Mouse (Mus musculus) MEL (cell line): Measurements from ENCODE around the gene Tmem203. TPM values are rescaled to one million over a fixed set of nuclear protein-coding genes. Genes with fewer than 3 reads are reported as not detected.

Source experiments
- DNase-seq: peaks from one replicate; pipeline ENCODE4 v3.0.0; 2011; ENCODE audit warnings: low read depth, low spot score
- H3K27ac ChIP-seq: 2 replicates; pipeline ENCODE4 v1.5.1; 2012; ENCODE audit warnings: low read depth, mild to moderate bottlenecking, control low read depth, low read length, moderate library complexity; ENCODE audit not compliant: control insufficient read depth
- H3K27me3 ChIP-seq, 2 experiments: fragments of 150-350 bp in 1 of 2; sonication (generic) in 1 of 2; 2 replicates each; pipeline ENCODE4 v1.6.1; 2012; ENCODE audit warnings: low read length in 2 of 2, mild to moderate bottlenecking in 2 of 2, improper control_type of control experiment in 1 of 2, moderate library complexity in 1 of 2; ENCODE audit not compliant: insufficient read depth in 2 of 2, control insufficient read depth in 1 of 2
- H3K36me3 ChIP-seq, 2 experiments: 2 replicates each; pipeline ENCODE4 v1.6.1; 2012 to 2014; ENCODE audit warnings: low read length in 2 of 2, improper control_type of control experiment in 1 of 2, inconsistent platforms in 1 of 2, mild to moderate bottlenecking in 1 of 2; ENCODE audit not compliant: insufficient read depth in 2 of 2, control insufficient read depth in 1 of 2
- H3K4me1 ChIP-seq, 2 experiments: fragments of 150-350 bp in 1 of 2; sonication (generic) in 1 of 2; 2 replicates each; pipeline ENCODE4 v1.6.1; 2012; ENCODE audit warnings: low read length in 2 of 2, improper control_type of control experiment in 1 of 2, mild to moderate bottlenecking in 1 of 2; ENCODE audit not compliant: insufficient read depth in 2 of 2, control insufficient read depth in 1 of 2
- H3K4me3 ChIP-seq, 2 experiments: fragments of 150-350 bp in 1 of 2; sonication (generic) in 1 of 2; 2 replicates each; pipeline ENCODE4 v1.5.1; 2012; ENCODE audit warnings: low read depth in 2 of 2, low read length in 2 of 2, mild to moderate bottlenecking in 2 of 2, moderate library complexity in 2 of 2, control low read depth in 1 of 2, improper control_type of control experiment in 1 of 2; ENCODE audit not compliant: control insufficient read depth in 1 of 2, insufficient read depth in 1 of 2
- H3K79me2 ChIP-seq: 2 replicates; pipeline ENCODE4 v1.6.1; 2012; ENCODE audit warnings: mild to moderate bottlenecking, low read length, moderate library complexity; ENCODE audit not compliant: control insufficient read depth, poor library complexity, insufficient read depth
- H3K9ac ChIP-seq: 2 replicates; pipeline ENCODE4 v1.6.1; 2012; ENCODE audit warnings: low read depth, mild to moderate bottlenecking, control low read depth, low read length, moderate library complexity; ENCODE audit not compliant: control insufficient read depth, poor library complexity, severe bottlenecking
- H3K9me3 ChIP-seq: fragments of 150-350 bp; sonication (generic); replicated peaks from 2 replicates; pipeline ENCODE4 v1.6.1; 2012; ENCODE audit warnings: mild to moderate bottlenecking, low read length, improper control_type of control experiment, moderate library complexity; ENCODE audit not compliant: insufficient read depth
- BHLHE40 ChIP-seq: IDR thresholded peaks from 2 replicates; pipeline ENCODE4 v1.6.1; 2012; ENCODE audit warnings: low read depth, mild to moderate bottlenecking, inconsistent platforms, low read length, improper control_type of control experiment, borderline replicate concordance
- CHD1 ChIP-seq: IDR thresholded peaks from 2 replicates; pipeline ENCODE4 v1.6.1; 2012; ENCODE audit warnings: low read depth, mild to moderate bottlenecking, inconsistent platforms, low read length, improper control_type of control experiment
- CHD2 ChIP-seq: IDR thresholded peaks from 2 replicates; pipeline ENCODE4 v1.6.1; 2011; ENCODE audit warnings: low read length, improper control_type of control experiment
- E2F4 ChIP-seq: IDR thresholded peaks from 2 replicates; pipeline ENCODE4 v1.6.1; 2011; ENCODE audit warnings: low read depth, low read length, improper control_type of control experiment, borderline replicate concordance
- ELF1 ChIP-seq: IDR thresholded peaks from 2 replicates; pipeline ENCODE4 v1.6.1; 2014; ENCODE audit warnings: low read depth, mild to moderate bottlenecking, inconsistent platforms, low read length, improper control_type of control experiment, moderate library complexity
- EP300 ChIP-seq, 2 experiments: IDR thresholded peaks; 2 replicates each; pipeline ENCODE4 v1.6.1; 2011; ENCODE audit warnings: improper control_type of control experiment in 2 of 2, low read length in 2 of 2, low read depth in 1 of 2, mild to moderate bottlenecking in 1 of 2
- ETS1 ChIP-seq: IDR thresholded peaks from 2 replicates; pipeline ENCODE4 v1.6.1; 2012; ENCODE audit warnings: low read depth, mild to moderate bottlenecking, inconsistent platforms, low read length, improper control_type of control experiment, moderate library complexity
- GABPA ChIP-seq: IDR thresholded peaks from 2 replicates; pipeline ENCODE4 v1.6.1; 2012; ENCODE audit warnings: low read depth, mild to moderate bottlenecking, inconsistent platforms, low read length, improper control_type of control experiment, moderate library complexity
- GATA1 ChIP-seq: IDR thresholded peaks from 2 replicates; pipeline ENCODE4 v1.6.1; 2011; ENCODE audit warnings: low read depth, low read length, improper control_type of control experiment
- HCFC1 ChIP-seq: IDR thresholded peaks from 2 replicates; pipeline ENCODE4 v1.6.1; 2012; ENCODE audit warnings: low read depth, mild to moderate bottlenecking, inconsistent platforms, low read length, improper control_type of control experiment, moderate library complexity
- JUND ChIP-seq: IDR thresholded peaks from 2 replicates; pipeline ENCODE4 v1.6.1; 2011; ENCODE audit warnings: low read depth, mild to moderate bottlenecking, improper control_type of control experiment, low read length
- KAT2A ChIP-seq: conservative IDR thresholded peaks from 2 replicates; pipeline ENCODE4 v1.6.1; 2012; ENCODE audit warnings: low read depth, low read length, improper control_type of control experiment, inconsistent platforms
- MAFK ChIP-seq: IDR thresholded peaks from 2 replicates; pipeline ENCODE4 v1.6.1; 2011; ENCODE audit warnings: low read depth, mild to moderate bottlenecking, low read length, improper control_type of control experiment, borderline replicate concordance
- MAX ChIP-seq: IDR thresholded peaks from 2 replicates; pipeline ENCODE4 v1.6.1; 2011; ENCODE audit warnings: low read length, improper control_type of control experiment
- MAZ ChIP-seq: IDR thresholded peaks from 2 replicates; pipeline ENCODE4 v1.6.1; 2012; ENCODE audit warnings: low read depth, mild to moderate bottlenecking, inconsistent platforms, low read length, improper control_type of control experiment
- MEF2A ChIP-seq: IDR thresholded peaks from 2 replicates; pipeline ENCODE4 v1.6.1; 2014; ENCODE audit warnings: low read depth, mild to moderate bottlenecking, inconsistent platforms, low read length, improper control_type of control experiment; ENCODE audit not compliant: poor library complexity, insufficient replicate concordance, severe bottlenecking; ENCODE audit errors: extremely low read depth
- MYC ChIP-seq: IDR thresholded peaks from 2 replicates; pipeline ENCODE4 v1.6.1; 2011; ENCODE audit warnings: low read depth, mild to moderate bottlenecking, low read length, improper control_type of control experiment, moderate library complexity
- NELFE ChIP-seq: IDR thresholded peaks from 2 replicates; pipeline ENCODE4 v1.6.1; 2011; ENCODE audit warnings: low read depth, low read length, improper control_type of control experiment
- NRF1 ChIP-seq: IDR thresholded peaks from 2 replicates; pipeline ENCODE4 v1.6.1; 2014; ENCODE audit warnings: low read depth, mild to moderate bottlenecking, inconsistent platforms, low read length, improper control_type of control experiment, moderate library complexity; ENCODE audit not compliant: poor library complexity, insufficient read depth, severe bottlenecking
- POLR2A ChIP-seq, 2 experiments: IDR thresholded peaks; 2 replicates each; pipeline ENCODE4 v1.6.1; 2011 to 2012; ENCODE audit warnings: low read length in 2 of 2, mild to moderate bottlenecking in 2 of 2, control low read depth in 1 of 2, improper control_type of control experiment in 1 of 2, low read depth in 1 of 2, moderate library complexity in 1 of 2; ENCODE audit not compliant: control insufficient read depth in 1 of 2, insufficient read depth in 1 of 2, poor library complexity in 1 of 2
- POLR2AphosphoS2 ChIP-seq: IDR thresholded peaks from 2 replicates; pipeline ENCODE4 v1.6.1; 2011; ENCODE audit warnings: low read length, improper control_type of control experiment
- POLR2AphosphoS5 ChIP-seq: IDR thresholded peaks from 2 replicates; pipeline ENCODE4 v1.6.1; 2012; ENCODE audit warnings: low read depth, borderline replicate concordance, mild to moderate bottlenecking, inconsistent platforms, low read length, moderate library complexity, mixed read lengths
- RAD21 ChIP-seq: IDR thresholded peaks from 2 replicates; pipeline ENCODE4 v1.6.1; 2011; ENCODE audit warnings: mild to moderate bottlenecking, low read depth, low read length, improper control_type of control experiment
- RCOR1 ChIP-seq: IDR thresholded peaks from 2 replicates; pipeline ENCODE4 v1.6.1; 2012; ENCODE audit warnings: low read depth, mild to moderate bottlenecking, inconsistent platforms, low read length, improper control_type of control experiment
- SIN3A ChIP-seq: IDR thresholded peaks from 2 replicates; pipeline ENCODE4 v1.6.1; 2012; ENCODE audit warnings: low read length, improper control_type of control experiment, inconsistent platforms
- SMC3 ChIP-seq: IDR thresholded peaks from 2 replicates; pipeline ENCODE4 v1.6.1; 2011; ENCODE audit warnings: low read depth, low read length, improper control_type of control experiment
- TAL1 ChIP-seq: IDR thresholded peaks from 2 replicates; pipeline ENCODE4 v1.6.1; 2012; ENCODE audit warnings: mild to moderate bottlenecking, inconsistent platforms, low read length, moderate library complexity, mixed read lengths
- TCF12 ChIP-seq: IDR thresholded peaks from 2 replicates; pipeline ENCODE4 v1.6.1; 2014; ENCODE audit warnings: low read depth, mild to moderate bottlenecking, inconsistent platforms, low read length, improper control_type of control experiment, moderate library complexity
- UBTF ChIP-seq: IDR thresholded peaks from 2 replicates; pipeline ENCODE4 v1.6.1; 2012; ENCODE audit warnings: low read depth, mild to moderate bottlenecking, inconsistent platforms, low read length, improper control_type of control experiment, moderate library complexity, borderline replicate concordance; ENCODE audit not compliant: insufficient read depth
- USF1 ChIP-seq: IDR thresholded peaks from 2 replicates; pipeline ENCODE4 v1.6.1; 2014; ENCODE audit warnings: low read depth, mild to moderate bottlenecking, inconsistent platforms, low read length, improper control_type of control experiment, moderate library complexity
- USF2 ChIP-seq, 2 experiments: IDR thresholded peaks; 2 replicates each; pipeline ENCODE4 v1.6.1; 2011 to 2012; ENCODE audit warnings: improper control_type of control experiment in 2 of 2, low read length in 2 of 2, borderline replicate concordance in 1 of 2, inconsistent platforms in 1 of 2, low read depth in 1 of 2, mild to moderate bottlenecking in 1 of 2; ENCODE audit not compliant: insufficient read depth in 1 of 2
- ZKSCAN1 ChIP-seq: IDR thresholded peaks from 2 replicates; pipeline ENCODE4 v1.6.1; 2012; ENCODE audit warnings: low read depth, mild to moderate bottlenecking, inconsistent platforms, low read length, improper control_type of control experiment, moderate library complexity
- ZNF384 ChIP-seq: IDR thresholded peaks from 2 replicates; pipeline ENCODE4 v1.6.1; 2012; ENCODE audit warnings: low read depth, mild to moderate bottlenecking, inconsistent platforms, low read length, improper control_type of control experiment
- polyA plus RNA-seq, 2 experiments: library from polyadenylated mRNA; stranded (reverse) in 1 of 2; unstranded in 1 of 2; fragments of >175 nt in 1 of 2; fragments of >200 nt in 1 of 2; gene quantifications; 2 replicates each; pipeline versions ENCODE4 v1.2.1 to v1.2.4; 2012; ENCODE audit warnings: low replicate concordance in 2 of 2, low read depth in 1 of 2; ENCODE audit not compliant: insufficient read length in 2 of 2, insufficient read depth in 1 of 2, missing spikeins in 1 of 2
- total RNA-seq: library from RNA; depleted of rRNA; stranded (reverse); fragments of 300-350 nt; gene quantifications from 2 replicates; pipeline ENCODE4 v1.2.3, GENCODE M21; 2012

Gene Tmem203
- total and polyA plus RNA-seq, 3 experiments: 8.4 to 17.0 TPM; not detected in 1

- TF ChIP-seq UBTF: peak; percentile 38; the same call in 1 of the 2 replicates
- 0 out of 2 replicates have a peak, but pooled peaks have one; percentile 34 for TF ChIP-seq POLR2AphosphoS2
- TF ChIP-seq GATA1: peak; percentile 36; the same call in 1 of the 2 replicates
- TF ChIP-seq TAL1: no peak; the same call in 1 of the 2 replicates
Observed at GRCm38 (mm10) chr2:25223681-25224491, 31.4 kb upstream of the Tmem203 start (continued).

DNA sequence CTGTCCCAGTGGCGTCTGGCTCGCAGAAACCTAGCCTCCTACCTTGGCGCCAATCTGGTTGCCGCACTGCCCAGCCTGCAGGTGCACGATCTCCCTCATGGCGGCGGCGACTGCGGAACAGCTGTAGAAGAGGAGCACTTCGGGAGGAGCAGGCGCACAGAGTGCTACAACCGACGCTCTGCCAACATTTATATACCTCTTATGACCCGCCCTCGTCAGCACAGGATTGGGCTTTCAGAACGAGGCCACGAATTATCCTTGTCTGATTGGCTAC, 30.8 kb upstream of the Tmem203 start, which contains the start of gene Tubb4b:
Gene Tubb4b, minus strand, starts transcription at position 211 of the 274 bp plus-strand sequence.
- peaks cover 17% of the 10 kb centered on the region for H3K79me2 ChIP-seq
- H3K27me3 ChIP-seq: no peaks in the 10 kb centered on the region
- no peak for DNase-seq
- H3K4me3 ChIP-seq: peak within 1 kb of the TSS; percentile 96 to 97
- H3K9ac ChIP-seq: peak within 1 kb of the TSS; percentile 99
- H3K36me3 ChIP-seq: peaks cover 6 to 8% of the 10 kb centered on the region in 2 experiments
- peak within 1 kb of the TSS; percentile 100 for H3K27ac ChIP-seq
- H3K4me1 ChIP-seq: peaks cover 6 to 18% of the 10 kb centered on the region in 2 experiments; a peak in 3 of 4 replicates
- no peaks in the 10 kb centered on the region for H3K9me3 ChIP-seq
- TF ChIP-seq MAZ (no peak), EP300 (IDR thresholded peaks at IDR 0.05; ENCODE audit: low read depth in 1 of 2, low read length in 2 of 2) (no peak), CHD1 (no peak), ELF1 (peak; percentile 45; the same call in 1 of the 2 replicates), GABPA (no peak), POLR2A (IDR thresholded peaks at IDR 0.05; ENCODE audit: control insufficient read depth in 1 of 2, insufficient read depth in 1 of 2, low read depth in 1 of 2, low read length in 2 of 2, poor library complexity in 1 of 2) (peak; percentile 99 to 100), RCOR1 (no peak), CHD2 (no peak), ETS1 (no peak), HCFC1 (peak; percentile 65; the same call in 1 of the 2 replicates), MAX (no peak; the same call in 1 of the 2 replicates), KAT2A (0 out of 2 replicates have a peak, but pooled peaks have one; percentile 9), NELFE (peak; percentile 99), BHLHE40 (no peak), USF1 (no peak), USF2 (IDR thresholded peaks at IDR 0.05; ENCODE audit: borderline replicate concordance in 1 of 2, insufficient read depth in 1 of 2, low read depth in 1 of 2, low read length in 2 of 2) (no peak), MEF2A (no peak), MAFK (no peak), NRF1 (peak; percentile 61; the same call in 1 of the 2 replicates), MYC (peak; percentile 79), SIN3A (peak; percentile 27; the same call in 1 of the 2 replicates), E2F4 (no peak), GATA1 (no peak), RAD21 (no peak), ZKSCAN1 (no peak), ZNF384 (no peak), SMC3 (no peak), TCF12 (peak; percentile 64), JUND (no peak), POLR2AphosphoS2 (peak; percentile 100), POLR2AphosphoS5 (peak; percentile 99)
